Mouse (Mus musculus): ENCODE data around the gene Zbtb8a. TPM values are rescaled to one million over a fixed set of nuclear protein-coding genes. Genes with fewer than 3 reads are reported as not detected.
"Not testable (repeated sequence)": the region's sequence is repeated elsewhere in the genome, so short reads cannot be mapped to it uniquely, and the experiment has no call there.

The Zbtb8a gene
- 7.0 and 8.7 TPM in 2 replicates for total RNA-seq (2021)
- long read RNA-seq, transcript Zbtb8a-201 (5 exons, 2,321 nt), result major isoform, 18 of 19 reads
- long read RNA-seq, partial matches to known transcripts, result 0 of 19 reads
- long read RNA-seq, other reads (novel, unspliced or antisense), result 1 of 19 reads

DNA sequence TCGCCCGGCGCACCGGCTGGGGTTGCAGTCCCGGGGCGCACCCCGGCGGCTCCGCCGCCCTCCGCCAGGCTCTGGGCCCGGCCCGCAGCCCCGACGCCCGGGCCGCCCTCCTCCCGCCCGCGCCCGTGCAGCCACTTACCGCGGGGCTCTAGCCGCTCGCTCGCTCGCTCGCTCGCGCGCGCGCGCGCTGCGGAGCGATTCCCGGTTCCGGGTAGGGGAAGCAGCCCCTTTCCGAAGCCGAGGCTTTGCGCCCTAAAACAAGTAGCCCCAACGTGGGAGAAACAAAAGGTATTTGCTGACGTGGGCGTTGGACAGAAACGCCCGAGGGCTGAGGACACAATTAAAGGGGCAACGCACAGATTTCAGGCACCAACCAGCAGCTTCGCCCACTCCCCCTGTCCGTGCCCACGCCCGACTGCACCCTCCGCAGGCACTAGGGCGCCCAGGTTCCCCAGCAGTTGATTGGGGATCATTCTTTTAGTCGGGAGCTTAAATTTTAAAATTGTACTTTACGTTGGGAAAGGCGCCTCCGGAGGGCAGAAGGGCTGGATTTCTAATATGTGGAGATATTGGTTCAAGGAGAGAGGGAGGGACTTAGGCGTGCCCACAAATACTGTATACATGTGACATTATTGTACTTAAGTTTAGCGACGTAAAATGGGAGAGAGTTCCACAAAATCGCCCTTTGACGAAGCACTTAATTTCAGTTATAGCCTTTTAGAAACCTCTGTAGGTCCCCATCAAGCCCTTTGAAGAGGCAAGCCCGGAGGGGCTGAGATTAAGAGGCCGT is at the start of gene Zbtb8a:
Zbtb8a (minus strand) TSS at position 516 of the 790 bp plus-strand sequence.
- peak; percentile 59 for DNase-seq

- DNase-seq, result no peak
These were observed 40.4 kb upstream of the Zbtb8a start for GRCm38 (mm10) chr4:129418321-129418720.

GRCm38 (mm10) chr4:129416478-129416877 is 38.6 kb upstream of the Zbtb8a start:
- no peak for DNase-seq

DNA sequence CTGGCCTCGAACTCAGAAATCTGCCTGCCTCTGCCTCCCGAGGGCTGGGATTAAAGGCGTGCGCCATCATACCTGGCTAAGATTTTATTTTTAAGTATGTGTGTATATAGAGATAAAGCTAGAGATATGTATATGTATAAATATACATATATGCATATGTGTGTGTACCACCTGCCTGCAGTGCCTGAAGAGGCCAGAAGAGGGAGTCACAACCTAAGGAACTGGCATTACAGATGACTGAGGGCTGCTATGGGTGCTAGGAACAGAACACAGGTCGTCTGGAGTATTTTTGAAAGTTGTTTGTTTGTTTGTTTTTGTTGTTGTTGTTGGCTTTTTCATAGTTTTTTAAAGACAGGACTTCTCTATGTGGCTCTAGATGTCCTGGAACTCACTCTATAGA is 38.0 kb upstream of the Zbtb8a start:
- no peak for DNase-seq

DNA sequence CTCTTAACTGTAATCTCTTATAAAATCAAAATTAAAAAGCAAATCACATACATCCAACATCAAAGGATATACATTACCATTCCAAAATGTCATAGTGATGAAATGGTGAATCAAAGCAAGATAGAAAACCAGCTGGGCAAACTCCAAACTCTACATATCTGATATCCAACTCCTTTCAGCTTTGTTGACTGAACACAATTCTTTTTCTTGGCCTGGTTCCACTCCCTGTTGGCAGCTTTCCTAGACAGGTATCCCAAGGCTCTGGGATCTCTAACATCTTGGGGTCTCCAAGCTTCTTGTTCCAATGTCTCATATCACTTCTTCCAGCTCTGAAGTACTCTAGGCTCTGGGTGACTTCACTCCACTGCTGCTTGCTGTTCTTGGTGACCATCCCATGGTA is 33.1 kb upstream of the Zbtb8a start:
- no peak for DNase-seq

GRCm38 (mm10) chr4:129410532-129410931 is 32.6 kb upstream of the Zbtb8a start:
- not testable (repeated sequence) for DNase-seq

DNA sequence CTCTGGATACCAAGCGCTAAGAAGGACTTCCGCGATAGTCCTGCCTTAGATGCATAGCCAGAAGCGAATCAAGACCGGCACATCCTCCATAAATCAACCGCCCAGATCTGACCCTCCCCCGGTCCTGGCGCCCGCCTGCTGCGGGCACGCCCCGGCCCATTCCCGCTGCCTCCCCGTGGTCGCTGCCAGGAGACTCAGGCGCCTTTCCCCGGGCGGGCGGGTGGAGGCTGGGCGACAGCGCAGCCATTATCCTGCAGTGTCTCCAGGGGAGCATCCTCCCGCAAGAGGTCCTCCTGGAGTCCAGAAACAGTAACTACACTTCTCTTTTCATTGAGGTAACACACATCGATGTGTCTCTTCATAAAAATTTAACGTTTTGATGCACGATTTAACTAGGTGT is 28.5 kb upstream of the Zbtb8a start:
- DNase-seq, result peak; percentile 70

- DNase-seq, result no peak
These were observed 21.9 kb upstream of the Zbtb8a start for GRCm38 (mm10) chr4:129399813-129400212.

DNA sequence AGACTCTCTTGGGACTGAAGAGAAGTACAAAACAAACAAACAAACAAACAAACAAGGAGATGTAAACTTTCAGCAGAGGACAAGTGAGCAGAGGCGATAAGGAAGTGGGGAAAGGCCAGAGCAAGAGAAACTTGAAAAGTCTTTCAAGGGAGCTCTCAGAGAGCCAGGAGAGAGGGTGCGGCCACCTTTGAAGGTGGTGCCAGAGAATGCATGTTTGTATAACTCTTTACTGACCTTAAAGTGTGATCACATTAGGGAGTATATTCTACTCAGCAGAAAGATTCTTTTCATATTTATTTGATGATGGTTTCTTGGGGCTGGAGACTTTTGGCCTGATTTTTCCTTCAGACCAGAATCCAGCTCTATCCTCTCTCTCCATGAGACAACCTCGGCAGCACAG is 19.0 kb upstream of the Zbtb8a start:
- no peak for DNase-seq

GRCm38 (mm10) chr4:129394089-129394870 is 16.4 kb upstream of the Zbtb8a start:
- no peak for DNase-seq

DNA sequence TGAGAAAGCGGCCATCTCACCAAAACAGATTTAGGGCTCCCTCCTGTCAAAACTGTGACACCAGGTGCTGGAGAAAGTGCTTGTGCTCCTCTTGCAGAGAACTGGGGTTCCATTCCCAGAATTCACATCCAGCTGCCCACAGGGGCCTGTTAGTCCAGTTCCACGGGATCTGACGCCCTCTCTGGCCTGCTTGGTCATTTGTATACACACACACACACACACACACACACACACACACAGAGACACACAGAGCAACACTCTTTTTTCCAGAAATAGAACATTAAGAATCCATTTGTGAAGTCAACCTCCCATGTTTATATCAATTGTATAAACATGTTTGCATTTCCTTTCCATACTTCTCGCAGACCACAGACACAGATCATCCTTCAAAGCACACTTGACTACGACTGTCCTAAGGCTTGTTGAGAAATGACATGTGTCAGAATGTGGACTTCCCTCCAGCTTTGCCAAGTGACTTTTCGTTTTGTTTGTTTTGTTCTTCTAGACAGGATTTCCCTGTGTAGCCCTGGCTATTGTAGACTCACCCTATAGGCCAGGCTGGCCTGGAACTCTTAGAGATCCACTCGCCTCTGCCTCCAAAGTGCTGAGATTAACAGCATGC is 13.1 kb upstream of the Zbtb8a start:
- DNase-seq, result no peak

GRCm38 (mm10) chr4:129390216-129390743 is 12.4 kb upstream of the Zbtb8a start:
- no peak for DNase-seq

DNA sequence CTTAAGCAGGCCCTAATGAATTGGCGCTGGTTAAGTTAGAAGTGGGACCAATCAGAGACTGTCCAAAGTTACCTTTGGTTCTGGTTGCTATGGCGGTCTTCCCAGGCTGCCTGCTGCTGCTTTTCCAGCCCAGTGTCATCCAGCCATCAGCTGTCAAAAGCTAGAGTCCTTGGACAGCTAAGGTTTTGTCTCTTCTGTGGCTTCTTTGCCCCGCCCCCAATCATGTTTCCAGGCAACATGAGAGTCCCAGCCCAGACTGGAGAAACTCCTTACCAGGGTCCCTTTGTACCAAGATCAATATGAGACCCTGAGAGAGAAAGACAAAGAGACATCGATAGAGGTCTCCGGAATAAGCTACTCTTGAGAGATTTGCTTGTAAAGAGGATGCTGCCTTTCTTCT is 10.5 kb upstream of the Zbtb8a start:
- DNase-seq, result no peak

- no peak for DNase-seq
These were observed 9.1 kb upstream of the Zbtb8a start for GRCm38 (mm10) chr4:129386989-129387388.

DNA sequence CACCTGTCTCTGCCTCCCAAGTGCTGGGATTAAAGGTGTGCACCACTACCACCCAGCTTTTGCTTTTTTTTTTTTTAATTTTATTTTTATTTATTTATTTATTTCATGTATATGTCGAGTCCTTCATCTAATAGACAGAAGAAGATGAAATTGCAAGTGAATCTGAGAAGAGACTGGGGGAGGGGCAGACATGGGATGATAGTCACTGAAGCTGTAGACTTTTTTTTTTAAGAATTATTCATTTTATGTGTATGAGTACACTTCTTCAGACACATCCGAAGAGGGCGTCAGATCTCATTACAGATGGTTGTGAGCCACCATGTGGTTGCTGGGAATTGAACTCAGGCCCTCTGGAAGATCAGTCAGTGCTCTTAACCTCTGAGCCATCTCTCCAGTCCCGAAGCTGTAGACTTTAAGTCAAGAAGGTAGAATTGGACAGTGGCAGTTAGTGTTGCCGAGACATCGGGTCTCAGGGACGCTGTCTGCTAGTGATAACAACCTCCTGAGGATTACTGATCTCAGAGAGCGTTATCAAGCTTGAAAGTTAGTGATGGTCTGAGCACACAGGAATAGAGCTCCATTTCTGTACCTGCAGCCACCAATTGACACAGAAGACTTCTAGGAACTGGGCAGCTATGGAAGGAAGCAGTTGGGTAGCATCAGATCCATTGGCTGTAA is 8.5 kb upstream of the Zbtb8a start:
- no peak for DNase-seq

GRCm38 (mm10) chr4:129385685-129386084 is 7.8 kb upstream of the Zbtb8a start:
- DNase-seq, result no peak

- no peak for DNase-seq
These were observed 6.5 kb upstream of the Zbtb8a start for GRCm38 (mm10) chr4:129384440-129384839.

- DNase-seq, result no peak
These were observed 5.7 kb upstream of the Zbtb8a start for GRCm38 (mm10) chr4:129383586-129383985.

DNA sequence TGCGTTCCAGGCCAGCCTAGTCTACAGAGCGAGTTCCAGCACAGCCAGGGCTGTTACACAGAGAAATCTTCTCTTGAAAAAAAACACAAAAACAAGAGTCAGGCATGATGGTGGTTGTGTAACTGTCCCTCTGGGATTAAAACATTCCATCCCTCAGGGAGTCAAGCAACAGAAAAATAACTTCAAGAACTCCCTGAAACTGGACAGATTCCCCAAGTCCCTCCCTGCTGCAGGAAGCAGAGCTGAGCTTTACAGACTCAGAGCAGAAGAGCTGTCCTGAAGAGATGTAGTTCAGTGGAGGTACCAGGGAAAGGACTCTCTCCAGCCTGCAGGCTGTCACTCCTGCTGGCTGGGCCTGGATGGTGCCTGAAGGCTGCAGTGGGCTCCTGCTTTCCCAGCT is 4.6 kb upstream of the Zbtb8a start:
- DNase-seq, result no peak

- DNase-seq, result no peak
These were observed 4.1 kb upstream of the Zbtb8a start for GRCm38 (mm10) chr4:129382029-129382428.

GRCm38 (mm10) chr4:129381148-129381547 is 3.2 kb upstream of the Zbtb8a start:
- no peak for DNase-seq

DNA sequence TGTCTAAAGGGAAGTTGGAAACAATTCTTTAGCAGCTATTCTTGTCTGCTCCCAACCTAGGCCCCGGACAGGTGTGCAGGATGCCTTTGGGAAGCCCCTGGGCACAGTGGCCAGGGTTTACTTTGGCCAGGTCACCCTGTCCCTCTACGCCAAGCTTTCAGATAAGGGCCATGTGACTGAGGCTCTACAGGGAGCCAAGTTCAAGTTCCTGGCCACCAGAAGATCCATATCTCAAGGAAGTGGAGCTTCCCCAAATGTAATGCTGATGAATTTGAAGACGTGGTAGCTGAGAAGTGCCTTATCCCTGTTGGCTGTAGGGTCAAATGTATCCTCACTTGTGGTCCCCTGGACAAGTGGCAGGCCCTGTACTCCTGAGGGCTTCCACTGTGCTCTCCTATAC is 1.9 kb upstream of the Zbtb8a start:
- DNase-seq, result no peak
